Comparison of ENCODE assay signal across 28 mouse cellular contexts in the genomic region with DNA sequence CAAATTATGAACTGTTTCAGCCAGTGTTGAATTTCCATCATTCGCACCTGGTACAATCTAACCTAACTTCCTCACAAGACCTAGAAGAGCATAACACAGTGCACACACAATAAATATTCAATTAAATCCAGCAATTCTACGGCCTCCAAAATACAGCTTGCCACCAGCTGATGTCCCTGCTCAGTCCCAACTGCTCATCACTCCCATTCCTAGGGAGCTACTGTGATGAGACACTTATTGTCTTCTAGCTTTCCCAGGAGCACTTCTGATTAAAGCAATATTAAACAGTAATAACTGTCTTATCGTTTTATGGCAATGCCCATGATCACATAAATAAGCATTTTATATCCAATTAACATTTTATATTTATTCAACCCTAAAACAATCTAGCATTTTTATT. TPM values are rescaled to one million over a fixed set of nuclear protein-coding genes. Genes with fewer than 3 reads are reported as not detected.
"Had no signal": no experiment of that assay in that cellular context is flagged by ENCODE, and none has a peak within 500 bp of the region (broad histone marks: within the 10 kb centered on the region; RNA-seq: fewer than 3 reads in every experiment).

No protein-coding gene starts in this region.

- H3K36me3 ChIP-seq: embryonic facial prominence, embryonic 10.5 days; embryonic facial prominence, embryonic 12.5 days; embryonic facial prominence, embryonic 13.5 days; embryonic facial prominence, embryonic 15.5 days; forebrain, embryonic 10.5 days; forebrain, embryonic 12.5 days; forebrain, embryonic 15.5 days had no signal

- H3K4me3 ChIP-seq: embryonic facial prominence, embryonic 10.5 days; embryonic facial prominence, embryonic 12.5 days; embryonic facial prominence, embryonic 13.5 days; embryonic facial prominence, embryonic 15.5 days; erythroblast, embryonic 14.5 days; forebrain, embryonic 10.5 days; forebrain, embryonic 12.5 days; forebrain, embryonic 13.5 days; forebrain, embryonic 15.5 days; gastrocnemius, adult 2 months; heart, adult 2 months had no signal

- ATAC-seq: forebrain, embryonic 13.5 days; forebrain, embryonic 14.5 days; forebrain, embryonic 15.5 days; forebrain, embryonic 16.5 days; forebrain, postnatal 0 days had no signal

- H3K4me1 ChIP-seq: embryonic facial prominence, embryonic 10.5 days; embryonic facial prominence, embryonic 12.5 days; embryonic facial prominence, embryonic 13.5 days; embryonic facial prominence, embryonic 15.5 days; forebrain, embryonic 10.5 days; forebrain, embryonic 13.5 days had no signal

- H3K4me2 ChIP-seq: embryonic facial prominence, embryonic 12.5 days; embryonic facial prominence, embryonic 13.5 days; embryonic facial prominence, embryonic 15.5 days; forebrain, embryonic 12.5 days; forebrain, embryonic 13.5 days; forebrain, embryonic 15.5 days had no signal

- H3K9me3 ChIP-seq: embryonic facial prominence, embryonic 10.5 days; embryonic facial prominence, embryonic 12.5 days; embryonic facial prominence, embryonic 13.5 days; embryonic facial prominence, embryonic 15.5 days; forebrain, embryonic 10.5 days; forebrain, embryonic 12.5 days; forebrain, embryonic 13.5 days; forebrain, embryonic 15.5 days had no signal

- H3K27me3 ChIP-seq: embryonic facial prominence, embryonic 12.5 days; embryonic facial prominence, embryonic 13.5 days; embryonic facial prominence, embryonic 15.5 days; forebrain, embryonic 12.5 days; forebrain, embryonic 13.5 days; forebrain, embryonic 15.5 days had no signal

- H3K27ac ChIP-seq: embryonic facial prominence, embryonic 10.5 days; embryonic facial prominence, embryonic 12.5 days; embryonic facial prominence, embryonic 13.5 days; embryonic facial prominence, embryonic 15.5 days; forebrain, embryonic 10.5 days; forebrain, embryonic 12.5 days; forebrain, embryonic 13.5 days; forebrain, embryonic 15.5 days; gastrocnemius, adult 2 months; heart, adult 2 months had no signal

- H3K9ac ChIP-seq: embryonic facial prominence, embryonic 12.5 days; embryonic facial prominence, embryonic 13.5 days; embryonic facial prominence, embryonic 15.5 days; forebrain, embryonic 12.5 days; forebrain, embryonic 13.5 days; forebrain, embryonic 15.5 days; forebrain, postnatal 0 days had no signal

- DNase-seq: cerebellum, adult 2 months; cerebellum, adult 8-10 months; cerebellum, adult 9-10 months; cerebellum, adult 9-11 months; cerebellum, postnatal 10 days; cerebellum, postnatal 14 days; cerebellum, postnatal 25 days; cerebellum, postnatal 36 days; embryo, embryonic 11 days; forebrain, postnatal 0 days; gastrocnemius, adult 2 months; gastrocnemius, postnatal 10 days; gastrocnemius, postnatal 14 days; gastrocnemius, postnatal 25 days; gastrocnemius, postnatal 36 days; heart, adult 18-20 months; heart, adult 2 months had no signal

RNA-seq across cellular contexts. Expression of a gene that starts 55.6 kb away (rescaled TPM):
- polyA plus RNA-seq: erythroblast, embryonic 14.5 days had no signal
